Mouse (Mus musculus): Measurements from ENCODE around the gene Pheta2. TPM values are rescaled to one million over a fixed set of nuclear protein-coding genes. Genes with fewer than 3 reads are reported as not detected.

Gene Pheta2
- polyA plus RNA-seq (2012; rRNA removed) (22.1 and 24.8 TPM in 2 replicates), polyA plus RNA-seq (2014; fragmentation: Nextera tagmentation; extraction: Ambion mirVana) (18.7 and 22.5 TPM in 2 replicates)

DNA sequence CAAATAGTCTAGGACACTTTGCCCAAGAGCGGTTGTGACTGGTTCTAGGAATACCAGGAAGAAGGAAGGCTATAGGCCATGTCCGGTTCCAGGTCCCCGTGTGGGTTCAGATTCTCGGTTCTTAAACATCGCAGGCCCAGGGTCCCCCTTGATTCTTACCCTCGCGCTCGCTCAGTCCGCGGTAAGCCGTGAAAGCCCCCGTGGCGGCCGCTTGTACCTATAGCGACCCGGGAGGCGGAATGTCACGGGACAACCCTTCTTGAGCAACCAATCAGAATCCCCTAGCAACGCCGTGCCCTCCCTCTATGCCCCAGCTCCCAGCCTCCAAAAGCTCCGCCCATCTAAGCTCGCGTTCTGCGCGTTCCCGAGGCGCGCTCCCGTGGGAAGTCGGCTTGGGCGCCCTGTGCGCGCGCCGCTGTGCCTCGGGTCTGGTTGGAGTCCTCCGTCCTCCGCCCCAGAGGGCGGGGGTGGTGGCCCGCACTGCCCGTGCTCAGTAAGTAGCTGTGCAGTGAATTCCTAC lies at the start of gene Pheta2, which contains the start of the genes Naga and Smdt1:
TSS of gene Pheta2 (plus strand) at position 350 of the 520 bp plus-strand sequence.
TSS of gene Naga (minus strand) at position 333 of the 520 bp plus-strand sequence.
TSS of gene Smdt1 (plus strand) at position 367 of the 520 bp plus-strand sequence.
- Histone ChIP-seq H3K9ac (replicated peaks) (peak within 1 kb of the TSS; percentile 98), H3K4me2 (ENCODE audit: low read depth) (peak within 1 kb of the TSS; percentile 93), H3K36me3 (replicated peaks; ENCODE audit: control insufficient read depth, insufficient read depth, low read depth) (peaks cover 40% of the 10 kb centered on the region), H3K4me1 (replicated peaks; ENCODE audit: control insufficient read depth in 2 of 2, insufficient read depth in 2 of 2, low read length in 1 of 2) (peaks cover 41 to 49% of the 10 kb centered on the region in 2 experiments), H3K9me3 (ENCODE audit: control insufficient read depth, low read length) (no peaks in the 10 kb centered on the region), H3K4me3 (ENCODE audit: insufficient read depth in 1 of 2, low read depth in 2 of 2, low read length in 2 of 2) (peak within 1 kb of the TSS; percentile 81 to 84), H3K27ac (peak within 1 kb of the TSS; percentile 99), H3K27me3 (ENCODE audit: control insufficient read depth, insufficient read depth, low read length) (no peaks in the 10 kb centered on the region)
- WGBS (ENCODE audit: insufficient replicate concordance): under 1% methylated on average over 41 of the region's 41 CpGs
- ATAC-seq (ENCODE audit: insufficient read depth) (peak; percentile 79), DNase-seq (ENCODE audit: low read depth in 3 of 3, low spot score in 3 of 3) (peak; percentile 98 to 99 (median 99))
- TF ChIP-seq CTCF (IDR thresholded peaks at IDR 0.05; ENCODE audit: low read depth) (peak; percentile 46; the same call in 1 of the 2 replicates), EP300 (IDR thresholded peaks at IDR 0.05; ENCODE audit: low read depth) (no peak)

DNA sequence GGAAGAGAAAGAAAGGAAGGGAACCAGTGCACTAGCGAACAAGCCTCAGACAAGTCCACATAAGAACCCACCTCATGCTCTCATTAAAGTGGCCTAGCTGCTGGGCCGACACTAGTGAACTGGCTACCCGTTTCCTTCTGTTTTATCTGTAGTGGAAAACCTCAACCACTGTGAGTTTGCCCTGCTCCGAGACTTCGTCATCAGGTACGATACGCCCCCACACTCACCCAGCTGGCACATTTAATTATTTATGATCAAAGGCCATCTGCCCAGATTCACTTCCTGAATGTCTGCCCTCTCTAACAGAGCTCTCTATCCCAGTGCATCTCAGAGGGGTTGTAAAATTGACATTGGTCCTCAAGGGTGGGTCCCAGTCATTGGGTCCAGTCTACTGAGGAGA lies 48.5 kb upstream of the Pheta2 start:
- Histone ChIP-seq H3K4me2 (ENCODE audit: low read depth) (no peak overlapping the region), H3K4me1 (replicated peaks; ENCODE audit: control insufficient read depth in 2 of 2, insufficient read depth in 2 of 2, low read length in 1 of 2) (peaks cover 0 to 10% of the 10 kb centered on the region in 2 experiments; a peak in 2 of 4 replicates), H3K27ac (no peak overlapping the region), H3K9ac (replicated peaks) (no peak overlapping the region), H3K4me3 (ENCODE audit: insufficient read depth in 1 of 2, low read depth in 2 of 2, low read length in 2 of 2) (no peak overlapping the region), H3K27me3 (ENCODE audit: control insufficient read depth, insufficient read depth, low read length) (peaks cover 4% of the 10 kb centered on the region; the same call in 1 of the 2 replicates), H3K36me3 (replicated peaks; ENCODE audit: control insufficient read depth, insufficient read depth, low read depth) (no peaks in the 10 kb centered on the region), H3K9me3 (ENCODE audit: control insufficient read depth, low read length) (no peaks in the 10 kb centered on the region)
- WGBS (ENCODE audit: insufficient replicate concordance): 66% methylated on average over 7 of the region's 7 CpGs
- DNase-seq (ENCODE audit: low read depth in 3 of 3, low spot score in 3 of 3): no peak
- ATAC-seq (ENCODE audit: insufficient read depth): no peak
- TF ChIP-seq CTCF (IDR thresholded peaks at IDR 0.05; ENCODE audit: low read depth) (no peak), EP300 (IDR thresholded peaks at IDR 0.05; ENCODE audit: low read depth) (no peak)

DNA sequence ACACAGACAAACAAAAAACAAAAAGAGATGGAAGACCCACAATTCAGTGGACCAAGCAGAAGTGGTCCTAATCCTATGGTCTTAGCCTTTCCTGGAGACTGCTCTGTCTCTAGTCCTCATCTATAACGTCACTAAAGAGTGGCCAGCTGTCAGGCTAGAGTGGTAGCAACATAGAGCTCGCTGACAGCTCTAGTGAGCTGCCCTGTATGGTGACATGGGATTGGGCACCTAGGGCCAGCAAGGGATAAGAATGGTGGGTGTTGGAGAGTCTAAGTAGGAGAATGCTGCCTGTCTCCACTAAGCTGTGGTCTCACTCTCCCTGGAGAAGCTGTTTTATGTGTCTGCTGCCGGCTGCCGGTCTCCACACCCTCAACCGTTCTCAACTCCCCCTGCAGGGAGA lies 45.9 kb upstream of the Pheta2 start:
- Histone ChIP-seq H3K4me3 (ENCODE audit: insufficient read depth in 1 of 2, low read depth in 2 of 2, low read length in 2 of 2) (no peak overlapping the region), H3K9me3 (ENCODE audit: control insufficient read depth, low read length) (no peaks in the 10 kb centered on the region), H3K27ac (no peak overlapping the region), H3K9ac (replicated peaks) (no peak overlapping the region), H3K27me3 (ENCODE audit: control insufficient read depth, insufficient read depth, low read length) (peaks cover 4% of the 10 kb centered on the region; the same call in 1 of the 2 replicates), H3K4me1 (replicated peaks; ENCODE audit: control insufficient read depth in 2 of 2, insufficient read depth in 2 of 2, low read length in 1 of 2) (peaks cover 0 to 10% of the 10 kb centered on the region in 2 experiments; a peak in 2 of 4 replicates), H3K36me3 (replicated peaks; ENCODE audit: control insufficient read depth, insufficient read depth, low read depth) (no peaks in the 10 kb centered on the region), H3K4me2 (ENCODE audit: low read depth) (no peak overlapping the region)
- TF ChIP-seq CTCF (IDR thresholded peaks at IDR 0.05; ENCODE audit: low read depth) (no peak), EP300 (IDR thresholded peaks at IDR 0.05; ENCODE audit: low read depth) (no peak)
- WGBS (ENCODE audit: insufficient replicate concordance): 34% methylated on average over 5 of the region's 5 CpGs
- DNase-seq (ENCODE audit: low read depth in 3 of 3, low spot score in 3 of 3) (no peak), ATAC-seq (ENCODE audit: insufficient read depth) (no peak)

DNA sequence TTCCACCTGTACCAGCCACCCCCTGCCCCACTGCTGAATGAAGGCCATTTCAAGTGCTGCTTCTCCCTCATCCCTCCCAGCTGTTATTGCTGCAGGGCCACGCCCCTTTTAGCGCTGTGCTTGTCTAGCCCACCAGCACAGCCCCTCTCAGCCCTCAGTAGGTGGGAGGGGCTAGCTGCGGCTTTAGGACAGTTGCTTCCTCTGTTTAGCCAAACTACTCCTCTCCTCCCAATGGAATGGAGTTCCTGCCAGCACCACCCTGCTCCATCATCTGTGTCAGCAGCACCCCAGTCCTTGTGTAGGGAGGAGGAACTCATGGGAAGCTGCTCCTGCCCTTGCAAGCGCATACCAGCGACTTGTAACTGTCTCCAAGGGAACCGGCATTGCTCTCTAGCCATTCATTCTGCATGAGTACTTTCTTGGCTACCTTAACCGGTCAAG lies 45.5 kb upstream of the Pheta2 start:
- 27% methylated on average over 7 of the region's 7 CpGs for WGBS (ENCODE audit: insufficient replicate concordance)
- H3K27me3 ChIP-seq (ENCODE audit: control insufficient read depth, insufficient read depth, low read length): peaks cover 4% of the 10 kb centered on the region; the same call in 1 of the 2 replicates
- DNase-seq (ENCODE audit: low read depth in 3 of 3, low spot score in 3 of 3) (no peak), ATAC-seq (ENCODE audit: insufficient read depth) (no peak)
- no peak overlapping the region for H3K9ac ChIP-seq (replicated peaks)
- no peak overlapping the region for H3K4me2 ChIP-seq (ENCODE audit: low read depth)
- no peak overlapping the region for H3K4me3 ChIP-seq (ENCODE audit: insufficient read depth in 1 of 2, low read depth in 2 of 2, low read length in 2 of 2)
- H3K36me3 ChIP-seq (replicated peaks; ENCODE audit: control insufficient read depth, insufficient read depth, low read depth): no peaks in the 10 kb centered on the region
- TF ChIP-seq CTCF (IDR thresholded peaks at IDR 0.05; ENCODE audit: low read depth) (no peak), EP300 (IDR thresholded peaks at IDR 0.05; ENCODE audit: low read depth) (no peak)
- no peak overlapping the region for H3K27ac ChIP-seq
- H3K9me3 ChIP-seq (ENCODE audit: control insufficient read depth, low read length): no peaks in the 10 kb centered on the region
- peaks cover 0 to 10% of the 10 kb centered on the region in 2 experiments; a peak in 2 of 4 replicates for H3K4me1 ChIP-seq (replicated peaks; ENCODE audit: control insufficient read depth in 2 of 2, insufficient read depth in 2 of 2, low read length in 1 of 2)

DNA sequence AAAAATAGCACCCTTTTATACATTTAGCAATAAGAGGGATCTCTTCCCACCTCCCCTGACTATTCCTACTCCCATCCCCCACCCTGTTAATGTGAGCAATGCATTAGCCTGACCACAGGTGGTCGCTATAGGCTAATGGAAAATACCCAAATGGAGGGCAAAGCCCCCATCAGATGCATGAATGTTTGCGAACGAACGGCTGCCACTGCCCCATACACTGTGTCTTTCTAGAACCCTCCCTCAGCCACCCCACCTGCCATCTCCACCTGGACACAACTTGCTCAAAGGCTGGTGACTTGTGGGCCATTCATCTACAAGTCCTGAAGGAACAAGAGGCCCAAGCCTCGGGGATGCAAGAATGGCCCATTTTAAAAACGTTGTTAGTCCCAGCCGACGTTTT lies 44.7 kb upstream of the Pheta2 start:
- Histone ChIP-seq H3K9ac (replicated peaks) (no peak overlapping the region), H3K27me3 (ENCODE audit: control insufficient read depth, insufficient read depth, low read length) (peaks cover 4% of the 10 kb centered on the region; the same call in 1 of the 2 replicates), H3K27ac (no peak overlapping the region), H3K4me2 (ENCODE audit: low read depth) (no peak overlapping the region), H3K36me3 (replicated peaks; ENCODE audit: control insufficient read depth, insufficient read depth, low read depth) (no peaks in the 10 kb centered on the region), H3K4me3 (ENCODE audit: insufficient read depth in 1 of 2, low read depth in 2 of 2, low read length in 2 of 2) (no peak overlapping the region), H3K4me1 (replicated peaks; ENCODE audit: control insufficient read depth in 2 of 2, insufficient read depth in 2 of 2, low read length in 1 of 2) (peaks cover 0 to 10% of the 10 kb centered on the region in 2 experiments; a peak in 2 of 4 replicates), H3K9me3 (ENCODE audit: control insufficient read depth, low read length) (no peaks in the 10 kb centered on the region)
- DNase-seq (ENCODE audit: low read depth in 3 of 3, low spot score in 3 of 3): no peak
- WGBS (ENCODE audit: insufficient replicate concordance): 41% methylated on average over 8 of the region's 8 CpGs
- TF ChIP-seq EP300 (IDR thresholded peaks at IDR 0.05; ENCODE audit: low read depth) (no peak), CTCF (IDR thresholded peaks at IDR 0.05; ENCODE audit: low read depth) (peak; percentile 75)
- no peak for ATAC-seq (ENCODE audit: insufficient read depth)
